Mouse (Mus musculus) embryonic facial prominence, embryonic 11.5 days (tissue): ENCODE data around the gene Gal. TPM values are rescaled to one million over a fixed set of nuclear protein-coding genes. Genes with fewer than 3 reads are reported as not detected.

Source experiments
- ATAC-seq: fragments of 200-750 bp; cut with Nextera tagmentation; replicated peaks from 2 replicates; pipeline ENCODE4 v1.8.0; 2017; ENCODE audit warnings: low read depth; ENCODE audit not compliant: insufficient number of reproducible peaks, low FRiP score, low TSS enrichment
- DNase-seq: peaks from one replicate; pipeline ENCODE4 v3.0.0-alpha.2; 2015; ENCODE audit warnings: low spot score
- H3K27ac ChIP-seq: fragments of 300-500 bp; sonication (generic); replicated peaks from 2 replicates; pipeline ENCODE4 v1.5.1; 2014; ENCODE audit warnings: mild to moderate bottlenecking, low read depth, low read length, control low read depth
- H3K27me3 ChIP-seq: fragments of 300-500 bp; sonication (generic); 2 replicates; pipeline ENCODE4 v1.6.1; 2014; ENCODE audit warnings: mild to moderate bottlenecking, low read length, moderate library complexity, mixed read lengths; ENCODE audit not compliant: control insufficient read depth, insufficient read depth
- H3K36me3 ChIP-seq: fragments of 300-500 bp; sonication (generic); replicated peaks from 2 replicates; pipeline ENCODE4 v1.6.1; 2014; ENCODE audit warnings: low read depth, mild to moderate bottlenecking, low read length, moderate library complexity, mixed read lengths; ENCODE audit not compliant: control insufficient read depth, insufficient read depth
- H3K4me1 ChIP-seq: fragments of 300-500 bp; sonication (generic); 2 replicates; pipeline ENCODE4 v1.6.1; 2014; ENCODE audit warnings: low read length, mixed read lengths; ENCODE audit not compliant: control insufficient read depth, insufficient read depth
- H3K4me2 ChIP-seq: fragments of 300-500 bp; sonication (generic); 2 replicates; pipeline ENCODE4 v1.6.1; 2014; ENCODE audit warnings: low read depth, mild to moderate bottlenecking, control low read depth, low read length, moderate library complexity
- H3K4me3 ChIP-seq: fragments of 300-500 bp; sonication (generic); 2 replicates; pipeline ENCODE4 v1.5.1; 2014; ENCODE audit warnings: low read depth, low read length, control low read depth
- H3K9ac ChIP-seq: fragments of 300-500 bp; sonication (generic); replicated peaks from 2 replicates; pipeline ENCODE4 v1.6.1; 2014; ENCODE audit warnings: mild to moderate bottlenecking, control low read depth, low read length
- H3K9me3 ChIP-seq: fragments of 300-500 bp; sonication (generic); replicated peaks from 2 replicates; pipeline ENCODE4 v1.6.1; 2016; ENCODE audit warnings: mild to moderate bottlenecking, low read length, inconsistent platforms, mixed read lengths; ENCODE audit not compliant: control insufficient read depth
- WGBS: fragments of 180-500 bp; shearing (Covaris S2); extraction: QIAGEN DNeasy Blood & Tissue Kit; methylation state at CpG from one replicate; pipeline ENCODE4 v1.1.7; 2014; 5-methylcytosine and 5-hydroxymethylcytosine counted together
- polyA plus RNA-seq: library from polyadenylated mRNA; unstranded; fragments of >200 nt; fragmentation: Nextera tagmentation; extraction: Ambion mirVana; gene quantifications from 2 replicates; pipeline ENCODE4 v1.2.1, GENCODE M21; 2014

Gal gene
- polyA plus RNA-seq, 1 experiment from 2014 or later = 2.6 TPM

- Histone ChIP-seq H3K9ac (peak overlapping the region; percentile 59), H3K4me3 (peak overlapping the region; percentile 35), H3K4me1 (no peaks in the 10 kb centered on the region), H3K27ac (no peak overlapping the region), H3K36me3 (no peaks in the 10 kb centered on the region), H3K4me2 (peak overlapping the region; percentile 88), H3K9me3 (no peaks in the 10 kb centered on the region), H3K27me3 (no peaks in the 10 kb centered on the region)
- ATAC-seq (peak; percentile 90), DNase-seq (peak; percentile 83)
- under 1% methylated on average over 42 of the region's 43 CpGs for WGBS
Observed at GRCm38 (mm10) chr19:3389089-3389488, 25.3 kb downstream of the Gal start.

- H3K4me3 ChIP-seq = peak within 1 kb of the TSS; percentile 35
- H3K4me1 ChIP-seq = no peaks in the 10 kb centered on the region
- ATAC-seq (peak; percentile 81), DNase-seq (peak; percentile 77)
- H3K9ac ChIP-seq = peak within 1 kb of the TSS; percentile 59
- no peaks in the 10 kb centered on the region for H3K9me3 ChIP-seq
- no peak within 1 kb of the TSS for H3K27ac ChIP-seq
- peak within 1 kb of the TSS; percentile 88 for H3K4me2 ChIP-seq
- H3K27me3 ChIP-seq = no peaks in the 10 kb centered on the region
- no peaks in the 10 kb centered on the region for H3K36me3 ChIP-seq
- 1% methylated on average over 33 of the region's 33 CpGs for WGBS
Observed at GRCm38 (mm10) chr19:3388629-3389057, 25.7 kb downstream of the Gal start, which contains the start of gene Tesmin. Tesmin (plus strand) TSS chr19:3388857.

- Histone ChIP-seq H3K9me3 (no peaks in the 10 kb centered on the region), H3K27me3 (no peaks in the 10 kb centered on the region), H3K4me2 (no peak overlapping the region), H3K4me3 (no peak overlapping the region), H3K27ac (no peak overlapping the region), H3K36me3 (no peaks in the 10 kb centered on the region), H3K9ac (no peak overlapping the region), H3K4me1 (no peaks in the 10 kb centered on the region)
- DNase-seq = no peak
- WGBS = 74% methylated on average over 6 of the region's 6 CpGs
- no peak for ATAC-seq
Observed at GRCm38 (mm10) chr19:3388061-3388460, 26.3 kb downstream of the Gal start.

- no peak for DNase-seq
- Histone ChIP-seq H3K27me3 (no peaks in the 10 kb centered on the region), H3K9ac (no peak overlapping the region), H3K9me3 (no peaks in the 10 kb centered on the region), H3K27ac (no peak overlapping the region), H3K4me1 (no peaks in the 10 kb centered on the region), H3K4me3 (no peak overlapping the region), H3K4me2 (no peak overlapping the region), H3K36me3 (no peaks in the 10 kb centered on the region)
- 80% methylated on average over 3 of the region's 3 CpGs for WGBS
- ATAC-seq = no peak
Observed at GRCm38 (mm10) chr19:3378614-3379013, 35.7 kb downstream of the Gal start.

- no peak for DNase-seq
- H3K27me3 ChIP-seq = no peaks in the 10 kb centered on the region
- H3K4me2 ChIP-seq = no peak overlapping the region
- H3K4me3 ChIP-seq = no peak overlapping the region
- 33% methylated on average over 4 of the region's 4 CpGs for WGBS
- no peaks in the 10 kb centered on the region for H3K36me3 ChIP-seq
- no peak for ATAC-seq
- H3K9ac ChIP-seq = no peak overlapping the region
- H3K4me1 ChIP-seq = no peaks in the 10 kb centered on the region
- H3K27ac ChIP-seq = no peak overlapping the region
- no peaks in the 10 kb centered on the region for H3K9me3 ChIP-seq
Observed at GRCm38 (mm10) chr19:3376966-3377715, 37.2 kb downstream of the Gal start.

GRCm38 (mm10) chr19:3375945-3376495, 38.3 kb downstream of the Gal start:
- Histone ChIP-seq H3K4me2 (no peak overlapping the region), H3K4me1 (no peaks in the 10 kb centered on the region), H3K27ac (no peak overlapping the region), H3K9me3 (no peaks in the 10 kb centered on the region), H3K4me3 (no peak overlapping the region), H3K27me3 (no peaks in the 10 kb centered on the region), H3K36me3 (no peaks in the 10 kb centered on the region), H3K9ac (no peak overlapping the region)
- DNase-seq (no peak), ATAC-seq (no peak)
- WGBS = 63% methylated on average over 7 of the region's 7 CpGs

GRCm38 (mm10) chr19:3374028-3374427, 40.3 kb downstream of the Gal start:
- Histone ChIP-seq H3K4me3 (no peak overlapping the region), H3K4me1 (no peaks in the 10 kb centered on the region), H3K27me3 (no peaks in the 10 kb centered on the region), H3K9ac (no peak overlapping the region), H3K9me3 (no peaks in the 10 kb centered on the region), H3K4me2 (no peak overlapping the region), H3K27ac (no peak overlapping the region), H3K36me3 (no peaks in the 10 kb centered on the region)
- no peak for DNase-seq
- ATAC-seq = no peak
- 58% methylated on average over 2 of the region's 2 CpGs for WGBS

GRCm38 (mm10) chr19:3373380-3373779, 41.0 kb downstream of the Gal start:
- Histone ChIP-seq H3K36me3 (no peaks in the 10 kb centered on the region), H3K4me2 (no peak overlapping the region), H3K27me3 (no peaks in the 10 kb centered on the region), H3K27ac (no peak overlapping the region), H3K4me1 (no peaks in the 10 kb centered on the region), H3K9ac (no peak overlapping the region), H3K4me3 (no peak overlapping the region), H3K9me3 (no peaks in the 10 kb centered on the region)
- DNase-seq = no peak
- WGBS = 71% methylated on average over 12 of the region's 12 CpGs
- ATAC-seq = no peak
